Mouse (Mus musculus): ENCODE measurements around the gene Ttll12.

DNA sequence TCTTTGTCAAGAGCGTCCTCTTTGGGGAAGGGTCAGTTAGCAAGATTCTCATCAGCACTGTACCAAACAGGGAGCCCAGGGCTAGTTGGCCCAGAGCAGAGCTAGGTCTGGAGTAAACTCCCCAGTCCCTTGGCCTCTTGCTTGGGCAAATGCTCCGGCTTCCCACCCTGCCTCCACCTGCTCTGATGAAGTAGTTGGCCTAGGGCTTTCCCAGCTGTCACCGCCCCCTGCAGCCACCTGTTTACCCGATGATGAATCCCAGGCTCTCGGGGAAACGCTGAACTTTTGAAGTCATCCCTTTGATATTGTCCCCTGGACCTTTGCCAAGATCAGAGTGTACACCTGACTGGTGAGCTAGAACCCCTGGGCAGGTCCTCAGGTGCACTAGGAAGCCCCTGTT lies 41.8 kb upstream of the Ttll12 start:
- TF ChIP-seq CTCF (IDR thresholded peaks at IDR 0.05; ENCODE audit: low read depth): no peak
- no peak for TF ChIP-seq EP300 (IDR thresholded peaks at IDR 0.05; ENCODE audit: low read depth)
